Mouse (Mus musculus): Measurements from ENCODE around the gene Olfr275. TPM values are rescaled to one million over a fixed set of nuclear protein-coding genes. Genes with fewer than 3 reads are reported as not detected.
"Not testable (repeated sequence)": the region's sequence is repeated elsewhere in the genome, so short reads cannot be mapped to it uniquely, and the experiment has no call there.

Olfr275 gene
- not detected for total RNA-seq (2018; cell fraction: chromatin; rRNA removed)
- not detected for total RNA-seq (2018; cell fraction: cytosol; rRNA removed)
- total RNA-seq (2018; cell fraction: nucleus; rRNA removed) = not detected
- polyA plus RNA-seq (2018) = not detected in 3 replicates

- Histone ChIP-seq H3K79me2 (ENCODE audit: inconsistent target) (no peaks in the 10 kb centered on the region), H3K27ac (no peak within 1 kb of the TSS), H3K36me3 (ENCODE audit: inconsistent target) (no peaks in the 10 kb centered on the region), H3K4me3 (ENCODE audit: inconsistent target) (no peak within 1 kb of the TSS)
- WGBS (ENCODE audit: missing documents) = 97% methylated on average over 2 of the region's 2 CpGs
Observed at GRCm38 (mm10) chr4:52814304-52814703, at the start of gene Olfr275. TSS of gene Olfr275 (plus strand) at chr4:52814604.

GRCm38 (mm10) chr4:52765612-52766011, 48.8 kb upstream of the Olfr275 start:
- 87% methylated on average over 6 of the region's 6 CpGs for WGBS (ENCODE audit: missing documents)
- Histone ChIP-seq H3K4me3 (ENCODE audit: inconsistent target) (no peak overlapping the region), H3K36me3 (ENCODE audit: inconsistent target) (no peaks in the 10 kb centered on the region), H3K27ac (no peak overlapping the region), H3K79me2 (ENCODE audit: inconsistent target) (no peaks in the 10 kb centered on the region)

GRCm38 (mm10) chr4:52772186-52772585, 42.2 kb upstream of the Olfr275 start:
- WGBS (ENCODE audit: missing documents) = 82% methylated on average over 5 of the region's 5 CpGs
- Histone ChIP-seq H3K79me2 (ENCODE audit: inconsistent target) (no peaks in the 10 kb centered on the region), H3K27ac (no peak overlapping the region), H3K4me3 (ENCODE audit: inconsistent target) (no peak overlapping the region), H3K36me3 (ENCODE audit: inconsistent target) (no peaks in the 10 kb centered on the region)

- Histone ChIP-seq H3K4me3 (ENCODE audit: inconsistent target) (no peak overlapping the region), H3K79me2 (ENCODE audit: inconsistent target) (no peaks in the 10 kb centered on the region), H3K36me3 (ENCODE audit: inconsistent target) (no peaks in the 10 kb centered on the region), H3K27ac (no peak overlapping the region)
- WGBS (ENCODE audit: missing documents) = 90% methylated on average over 3 of the region's 3 CpGs
Observed at GRCm38 (mm10) chr4:52800013-52800412, 14.4 kb upstream of the Olfr275 start.

- Histone ChIP-seq H3K27ac (no peak overlapping the region), H3K4me3 (ENCODE audit: inconsistent target) (no peak overlapping the region), H3K36me3 (ENCODE audit: inconsistent target) (no peaks in the 10 kb centered on the region), H3K79me2 (ENCODE audit: inconsistent target) (no peaks in the 10 kb centered on the region)
- 26% methylated on average over 2 of the region's 2 CpGs for WGBS (ENCODE audit: missing documents)
Observed at GRCm38 (mm10) chr4:52811871-52812270, 2.5 kb upstream of the Olfr275 start.

GRCm38 (mm10) chr4:52821375-52821774, 7.0 kb downstream of the Olfr275 start:
- Histone ChIP-seq H3K27ac (no peak overlapping the region), H3K36me3 (ENCODE audit: inconsistent target) (no peaks in the 10 kb centered on the region), H3K79me2 (ENCODE audit: inconsistent target) (no peaks in the 10 kb centered on the region), H3K4me3 (ENCODE audit: inconsistent target) (no peak overlapping the region)
- WGBS (ENCODE audit: missing documents) = 92% methylated on average over 11 of the region's 11 CpGs

GRCm38 (mm10) chr4:52845411-52845810, 31.0 kb downstream of the Olfr275 start:
- H3K79me2 ChIP-seq (ENCODE audit: inconsistent target) = not testable (repeated sequence)

GRCm38 (mm10) chr4:52849039-52849635, 34.7 kb downstream of the Olfr275 start:
- H3K36me3 ChIP-seq (ENCODE audit: inconsistent target) = no peaks in the 10 kb centered on the region
- no peaks in the 10 kb centered on the region for H3K79me2 ChIP-seq (ENCODE audit: inconsistent target)
- WGBS (ENCODE audit: missing documents) = 68% methylated on average over 4 of the region's 4 CpGs
- H3K4me3 ChIP-seq (ENCODE audit: inconsistent target) = no peak overlapping the region
- no peak overlapping the region for H3K27ac ChIP-seq

More at GRCm38 (mm10) chr4:52845411-52845810, 31.0 kb downstream of the Olfr275 start:
- 44% methylated on average over 1 of the region's 1 CpGs for WGBS (ENCODE audit: missing documents)
- H3K4me3 ChIP-seq (ENCODE audit: inconsistent target); H3K27ac ChIP-seq; H3K36me3 ChIP-seq (ENCODE audit: inconsistent target): not testable (repeated sequence)

- WGBS (ENCODE audit: missing documents) = 92% methylated on average over 5 of the region's 5 CpGs
Observed at GRCm38 (mm10) chr4:52849672-52850071, 35.3 kb downstream of the Olfr275 start.

GRCm38 (mm10) chr4:52859136-52859535, 44.7 kb downstream of the Olfr275 start, which contains the start of gene Olfr273:
TSS of gene Olfr273 (minus strand) at chr4:52859236.
- H3K36me3 ChIP-seq (ENCODE audit: inconsistent target) = no peaks in the 10 kb centered on the region
- 71% methylated on average over 1 of the region's 1 CpGs for WGBS (ENCODE audit: missing documents)
- no peak within 1 kb of the TSS for H3K27ac ChIP-seq
- no peaks in the 10 kb centered on the region for H3K79me2 ChIP-seq (ENCODE audit: inconsistent target)
- no peak within 1 kb of the TSS for H3K4me3 ChIP-seq (ENCODE audit: inconsistent target)

More at GRCm38 (mm10) chr4:52849672-52850071, 35.3 kb downstream of the Olfr275 start:
- Histone ChIP-seq H3K27ac (no peak overlapping the region), H3K79me2 (ENCODE audit: inconsistent target) (no peaks in the 10 kb centered on the region), H3K36me3 (ENCODE audit: inconsistent target) (no peaks in the 10 kb centered on the region), H3K4me3 (ENCODE audit: inconsistent target) (no peak overlapping the region)

GRCm38 (mm10) chr4:52864156-52864555, 49.8 kb downstream of the Olfr275 start:
- Histone ChIP-seq H3K79me2 (ENCODE audit: inconsistent target) (no peaks in the 10 kb centered on the region), H3K4me3 (ENCODE audit: inconsistent target) (no peak overlapping the region), H3K27ac (no peak overlapping the region), H3K36me3 (ENCODE audit: inconsistent target) (no peaks in the 10 kb centered on the region)
- 94% methylated on average over 9 of the region's 9 CpGs for WGBS (ENCODE audit: missing documents)

Other genes with a start within 250 kb of the Olfr275 start
- not detected in 3 replicates for gene Toporsl, start 218.3 kb upstream of the Olfr275 start, polyA plus RNA-seq (2018)
- gene Olfr273, start 44.6 kb downstream of the Olfr275 start, polyA plus RNA-seq (2018) = not detected in 3 replicates
- gene Olfr272, start 104.6 kb downstream of the Olfr275 start, polyA plus RNA-seq (2018) = not detected in 3 replicates
- not detected in 3 replicates for gene Olfr270, start 149.9 kb downstream of the Olfr275 start, polyA plus RNA-seq (2018)
- gene Nipsnap3a, start 174.7 kb downstream of the Olfr275 start, polyA plus RNA-seq (2018) = not detected in 3 replicates
- gene Nipsnap3b, start 197.3 kb downstream of the Olfr275 start, polyA plus RNA-seq (2018) = 26.6 to 61.6 TPM (median 43.5 TPM) in 3 replicates

Measured in macrophage (primary cell).